Mouse (Mus musculus) bone marrow macrophage, adult 2 months (primary cell): Measurements from ENCODE around the gene Meiob.

ENCODE experiments used
- CTCF ChIP-seq: IDR thresholded peaks from 2 replicates; pipeline ENCODE4 v1.5.1; 2012; ENCODE audit warnings: low read depth, mild to moderate bottlenecking, low read length, moderate library complexity
- POLR2A ChIP-seq: IDR thresholded peaks from 2 replicates; pipeline ENCODE4 v1.6.1; 2012; ENCODE audit warnings: mild to moderate bottlenecking, low read depth, low read length, borderline replicate concordance

DNA sequence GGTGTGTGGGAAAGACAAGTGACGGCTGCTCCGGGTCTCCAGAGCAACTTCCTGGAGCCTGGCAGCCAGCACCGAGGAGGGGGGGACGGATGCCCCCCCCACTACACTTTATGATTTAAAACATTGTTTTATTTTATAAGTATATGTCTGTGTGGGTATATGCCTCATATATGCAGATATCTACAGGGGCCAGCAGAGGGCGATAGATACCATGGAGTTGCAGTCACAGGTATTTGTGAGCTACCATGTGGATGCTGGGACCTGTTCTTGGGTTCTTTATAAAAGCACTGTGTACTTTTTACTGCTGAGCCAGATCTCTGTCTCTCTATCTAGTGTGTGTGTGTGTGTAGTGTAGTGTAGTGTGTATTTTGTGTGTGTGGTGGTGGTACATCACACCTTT is 30.8 kb upstream of the Meiob start:
- no peak for TF ChIP-seq CTCF
- no peak for TF ChIP-seq POLR2A
